Mouse (Mus musculus) ES-E14 (cell line): Measurements from ENCODE around the gene Pibf1. TPM values are rescaled to one million over a fixed set of nuclear protein-coding genes. Genes with fewer than 3 reads are reported as not detected.

Experiments
- DNase-seq: peaks from one replicate; pipeline ENCODE4 v3.0.0-alpha.2; 2013; ENCODE audit warnings: low read depth, low spot score
- H3K27ac ChIP-seq: 2 replicates; pipeline ENCODE4 v1.5.1; 2012; ENCODE audit warnings: low read depth, mild to moderate bottlenecking, low read length, moderate library complexity, mixed read lengths; ENCODE audit not compliant: poor library complexity, insufficient read depth, severe bottlenecking
- H3K36me3 ChIP-seq: 2 replicates; pipeline ENCODE4 v1.6.1; 2012; ENCODE audit warnings: mild to moderate bottlenecking, low read length, moderate library complexity, mixed read lengths; ENCODE audit not compliant: control insufficient read depth, poor library complexity, insufficient read depth, severe bottlenecking
- H3K4me1 ChIP-seq, 2 experiments: fragments of 150-350 bp in 1 of 2; sonication (generic) in 1 of 2; 2 replicates each; pipeline ENCODE4 v1.6.1; 2012; ENCODE audit warnings: low read length in 2 of 2, mild to moderate bottlenecking in 1 of 2, mixed read lengths in 1 of 2; ENCODE audit not compliant: control insufficient read depth in 2 of 2, insufficient read depth in 2 of 2, poor library complexity in 1 of 2
- H3K4me3 ChIP-seq, 2 experiments: fragments of 150-350 bp in 1 of 2; sonication (generic) in 1 of 2; 2 replicates each; pipeline ENCODE4 v1.5.1; 2012; ENCODE audit warnings: low read length in 2 of 2, low read depth in 1 of 2, mild to moderate bottlenecking in 1 of 2, mixed read lengths in 1 of 2; ENCODE audit not compliant: insufficient read depth in 1 of 2, poor library complexity in 1 of 2, severe bottlenecking in 1 of 2
- H3K9ac ChIP-seq: 2 replicates; pipeline ENCODE4 v1.6.1; 2012; ENCODE audit warnings: low read depth, mild to moderate bottlenecking, low read length, mixed read lengths; ENCODE audit not compliant: poor library complexity, insufficient read depth, severe bottlenecking
- H3K9me3 ChIP-seq: fragments of 150-350 bp; sonication (generic); 2 replicates; pipeline ENCODE4 v1.6.1; 2012; ENCODE audit warnings: low read depth, mild to moderate bottlenecking, low read length; ENCODE audit not compliant: control insufficient read depth, insufficient read depth
- CHD2 ChIP-seq: IDR thresholded peaks from 2 replicates; pipeline ENCODE4 v1.6.1; 2014; ENCODE audit warnings: mild to moderate bottlenecking, low read depth, low read length, inconsistent platforms
- HCFC1 ChIP-seq: IDR thresholded peaks from 2 replicates; pipeline ENCODE4 v1.6.1; 2012; ENCODE audit warnings: low read length, inconsistent platforms, borderline replicate concordance; ENCODE audit not compliant: insufficient read depth
- MAFK ChIP-seq: IDR thresholded peaks from 2 replicates; pipeline ENCODE4 v1.6.1; 2014; ENCODE audit warnings: mild to moderate bottlenecking, low read depth, low read length, inconsistent platforms; ENCODE audit not compliant: insufficient read depth
- ZC3H11A ChIP-seq: IDR thresholded peaks from 2 replicates; pipeline ENCODE4 v1.6.1; 2012; ENCODE audit warnings: low read depth, mild to moderate bottlenecking, inconsistent platforms, low read length, borderline replicate concordance
- ZNF384 ChIP-seq: IDR thresholded peaks from 2 replicates; pipeline ENCODE4 v1.6.1; 2012; ENCODE audit warnings: low read depth, low read length, inconsistent platforms
- in situ Hi-C, 2 experiments: fragments of 600-800 bp; cut with MboI; formaldehyde crosslinking; loops; one replicate each; pipeline ENCODE4 v1.15.1; 2025; ENCODE audit warnings: low sequenced_read_pairs in 2 of 2, inconsistent platforms in 1 of 2; ENCODE audit not compliant: unreplicated experiment in 2 of 2
- total RNA-seq: library from RNA; depleted of rRNA; stranded (reverse); fragments of 300-350 nt; gene quantifications from 2 replicates; pipeline ENCODE4 v1.2.3, GENCODE M21; 2012

The Pibf1 gene
- total RNA-seq, 1 experiment = 12.9 TPM

- Histone ChIP-seq H3K9me3 (no peaks in the 10 kb centered on the region), H3K4me3 (no peak overlapping the region), H3K27ac (no peak overlapping the region), H3K4me1 (no peaks in the 10 kb centered on the region), H3K36me3 (no peaks in the 10 kb centered on the region), H3K9ac (no peak overlapping the region)
- in situ Hi-C loops = loop anchor here in 1 of 2 experiments (25.0 kb wide), 1 partner anchor 758 kb away; no protein-coding TSS in a partner anchor
- DNase-seq = no peak
- TF ChIP-seq MAFK = no peak
- no peak for TF ChIP-seq ZC3H11A
- no peak for TF ChIP-seq HCFC1
- TF ChIP-seq ZNF384 = no peak
- no peak for TF ChIP-seq CHD2
Measured at GRCm38 (mm10) chr14:99129050-99129449, 29.8 kb downstream of the Pibf1 start.

DNA sequence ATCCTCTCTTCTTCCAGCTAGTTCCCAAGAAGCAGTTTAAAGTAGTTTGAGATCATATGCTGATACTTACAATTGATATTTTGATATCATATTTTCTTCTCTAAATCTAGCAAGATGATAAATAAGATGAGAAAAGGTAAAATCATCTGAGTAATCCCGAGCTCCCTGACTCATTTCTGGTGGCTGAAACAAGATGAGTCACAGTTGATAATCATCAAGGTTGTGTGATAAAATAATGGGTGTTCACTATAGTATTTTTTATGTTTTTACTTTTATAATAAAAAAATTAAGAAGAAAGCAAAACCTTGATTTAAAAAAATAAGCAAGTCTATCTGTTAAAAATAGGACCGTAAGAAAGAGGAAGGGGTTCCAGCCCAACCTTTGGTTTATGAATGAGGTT, 34.8 kb downstream of the Pibf1 start:
- TF ChIP-seq MAFK = no peak
- no peak for TF ChIP-seq HCFC1
- TF ChIP-seq ZNF384 = no peak
- TF ChIP-seq ZC3H11A = no peak
- TF ChIP-seq CHD2 = no peak
- in situ Hi-C loops = loop anchor here (10.0 to 25.0 kb wide), 2 partner anchors 753 to 761 kb away; no protein-coding TSS in a partner anchor
- H3K4me1 ChIP-seq = peaks cover 0 to 4% of the 10 kb centered on the region in 2 experiments; a peak in 1 of 4 replicates

GRCm38 (mm10) chr14:99135761-99136160, 36.5 kb downstream of the Pibf1 start:
- Histone ChIP-seq H3K4me3 (no peak overlapping the region), H3K9ac (no peak overlapping the region), H3K4me1 (peaks cover 0 to 4% of the 10 kb centered on the region in 2 experiments; a peak in 1 of 4 replicates), H3K27ac (no peak overlapping the region), H3K9me3 (no peaks in the 10 kb centered on the region), H3K36me3 (peaks cover 4% of the 10 kb centered on the region; the same call in 1 of the 2 replicates)
- in situ Hi-C loops = loop anchor here (10.0 to 25.0 kb wide), 2 partner anchors 752 to 759 kb away; no protein-coding TSS in a partner anchor
- DNase-seq = no peak
- TF ChIP-seq ZNF384 (no peak), MAFK (no peak), ZC3H11A (no peak), HCFC1 (no peak), CHD2 (no peak)

More for the DNA sequence above, 34.8 kb downstream of the Pibf1 start:
- Histone ChIP-seq H3K36me3 (peaks cover 4% of the 10 kb centered on the region; the same call in 1 of the 2 replicates), H3K4me3 (no peak overlapping the region), H3K9me3 (no peaks in the 10 kb centered on the region), H3K9ac (no peak overlapping the region), H3K27ac (no peak overlapping the region)
- DNase-seq = no peak

DNA sequence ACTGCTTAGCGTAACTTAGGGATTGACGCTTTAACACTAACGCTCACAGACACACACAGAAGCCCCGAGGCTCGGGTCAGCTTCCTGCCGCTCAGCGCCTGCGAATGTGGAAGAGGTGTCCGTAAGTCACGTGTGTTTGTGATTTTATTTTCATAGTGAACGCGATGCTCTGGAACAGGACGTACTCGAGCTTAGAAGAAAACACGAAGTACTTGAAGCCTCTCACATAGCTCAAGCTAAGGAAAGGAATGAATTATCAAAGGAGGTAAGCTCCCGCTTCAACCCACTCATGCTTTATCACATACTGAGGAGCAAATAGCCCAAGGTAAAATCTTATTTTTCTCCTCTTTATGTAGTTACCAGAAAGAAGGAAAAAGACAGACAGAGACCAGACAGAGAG, 37.1 kb downstream of the Pibf1 start:
- peaks cover 0 to 4% of the 10 kb centered on the region in 2 experiments; a peak in 1 of 4 replicates for H3K4me1 ChIP-seq
- H3K36me3 ChIP-seq = peaks cover 4% of the 10 kb centered on the region; the same call in 1 of the 2 replicates
- no peak overlapping the region for H3K9ac ChIP-seq
- H3K4me3 ChIP-seq = no peak overlapping the region
- no peak overlapping the region for H3K27ac ChIP-seq
- no peak for DNase-seq
- TF ChIP-seq ZC3H11A (no peak), HCFC1 (no peak), MAFK (no peak), ZNF384 (no peak), CHD2 (no peak)
- in situ Hi-C loops = loop anchor here (10.0 to 25.0 kb wide), 2 partner anchors 751 to 759 kb away; no protein-coding TSS in a partner anchor
- H3K9me3 ChIP-seq = no peaks in the 10 kb centered on the region
